Mouse (Mus musculus) ES-Bruce4 (cell line): Measurements from ENCODE around the gene Dctn2. TPM values are rescaled to one million over a fixed set of nuclear protein-coding genes. Genes with fewer than 3 reads are reported as not detected.
"Not testable (repeated sequence)": the region's sequence is repeated elsewhere in the genome, so short reads cannot be mapped to it uniquely, and the experiment has no call there.

Source experiments
- H3K27ac ChIP-seq: 2 replicates; pipeline ENCODE4 v1.5.1; 2012; ENCODE audit warnings: low read length, inconsistent platforms; ENCODE audit not compliant: insufficient read depth
- H3K27me3 ChIP-seq: 2 replicates; pipeline ENCODE4 v1.6.1; 2012; ENCODE audit warnings: mild to moderate bottlenecking, low read length, inconsistent platforms; ENCODE audit not compliant: control insufficient read depth, poor library complexity, insufficient read depth, severe bottlenecking
- H3K36me3 ChIP-seq: 2 replicates; pipeline ENCODE4 v1.6.1; 2012; ENCODE audit warnings: inconsistent platforms, mild to moderate bottlenecking, low read length, moderate library complexity; ENCODE audit not compliant: control insufficient read depth, poor library complexity, insufficient read depth, severe bottlenecking
- H3K4me1 ChIP-seq: one replicate; pipeline ENCODE4 v1.8.1; 2011; ENCODE audit warnings: low read length; ENCODE audit not compliant: control insufficient read depth, insufficient read depth
- H3K4me3 ChIP-seq: 2 replicates; pipeline ENCODE4 v1.5.1; 2011; ENCODE audit warnings: low read depth, mild to moderate bottlenecking, low read length
- H3K9ac ChIP-seq: 2 replicates; pipeline ENCODE4 v1.6.1; 2012; ENCODE audit warnings: low read depth, mild to moderate bottlenecking, inconsistent platforms; ENCODE audit not compliant: poor library complexity, severe bottlenecking
- H3K9me3 ChIP-seq: replicated peaks from 2 replicates; pipeline ENCODE4 v1.6.1; 2012; ENCODE audit warnings: mild to moderate bottlenecking, low read length, inconsistent platforms; ENCODE audit not compliant: control insufficient read depth, poor library complexity, insufficient read depth, severe bottlenecking
- CTCF ChIP-seq: IDR thresholded peaks from one replicate; pipeline ENCODE4 v1.8.1; 2011; ENCODE audit warnings: low read depth, low read length
- EP300 ChIP-seq: IDR thresholded peaks from 2 replicates; pipeline ENCODE4 v1.6.1; 2011; ENCODE audit warnings: low read depth, low read length; ENCODE audit not compliant: insufficient read depth
- POLR2A ChIP-seq: IDR thresholded peaks from one replicate; pipeline ENCODE4 v1.8.1; 2011; ENCODE audit warnings: low read length; ENCODE audit not compliant: insufficient read depth
- polyA plus RNA-seq: library from polyadenylated mRNA; stranded (reverse); fragments of >200 nt; gene quantifications from 2 replicates; pipeline ENCODE4 v1.2.4, GENCODE M21; 2011; ENCODE audit warnings: low read depth; ENCODE audit not compliant: missing spikeins, insufficient read depth, insufficient read length

The Dctn2 gene
- polyA plus RNA-seq, 1 experiment = 124 TPM

DNA sequence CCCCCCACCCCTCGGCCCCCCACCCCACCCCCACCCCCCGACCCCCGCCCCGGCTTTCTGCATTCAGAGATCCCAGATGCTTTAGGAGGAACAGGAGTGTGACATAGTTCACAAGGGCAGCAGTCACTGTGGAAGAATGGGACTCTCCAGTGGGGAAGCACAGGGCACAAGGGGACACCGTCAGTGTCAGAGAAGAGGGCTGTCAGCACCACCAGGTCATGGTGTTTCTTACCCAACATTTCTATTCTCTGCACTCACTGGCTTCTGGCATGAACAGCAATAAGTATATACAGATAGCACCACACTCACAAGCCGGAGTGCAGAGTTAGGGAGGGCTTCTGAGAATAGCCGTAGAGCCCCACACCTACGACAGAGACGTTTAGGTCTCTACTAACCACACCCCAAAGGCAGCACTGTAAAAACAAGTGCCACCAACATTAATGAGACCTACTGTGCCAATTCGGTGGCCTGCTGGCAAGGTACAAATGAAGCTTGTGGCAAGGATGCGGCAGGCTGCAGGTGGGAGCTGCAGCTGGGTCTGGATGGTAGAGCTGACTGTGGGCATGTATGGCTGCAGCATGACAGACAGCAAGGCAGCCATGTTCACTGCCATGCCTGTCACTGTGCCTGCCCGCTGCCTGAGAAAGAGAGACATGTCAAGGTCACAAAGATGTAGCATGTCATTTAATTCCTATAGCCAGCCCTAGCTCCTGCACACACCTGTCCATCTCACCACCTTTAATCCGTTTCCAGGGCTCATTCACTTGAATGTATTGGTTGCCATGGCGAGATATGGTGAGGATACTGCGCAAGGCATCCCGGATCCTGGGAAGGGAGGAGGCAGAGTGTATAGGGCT is 31.1 kb downstream of the Dctn2 start:
- Histone ChIP-seq H3K9me3 (peaks cover 12% of the 10 kb centered on the region), H3K36me3 (peaks cover 67% of the 10 kb centered on the region), H3K4me3 (no peak overlapping the region), H3K27me3 (no peaks in the 10 kb centered on the region), H3K4me1 (no peaks in the 10 kb centered on the region), H3K9ac (no peak overlapping the region), H3K27ac (no peak overlapping the region)
- no peak for TF ChIP-seq POLR2A
- TF ChIP-seq CTCF = no peak
- no peak for TF ChIP-seq EP300

DNA sequence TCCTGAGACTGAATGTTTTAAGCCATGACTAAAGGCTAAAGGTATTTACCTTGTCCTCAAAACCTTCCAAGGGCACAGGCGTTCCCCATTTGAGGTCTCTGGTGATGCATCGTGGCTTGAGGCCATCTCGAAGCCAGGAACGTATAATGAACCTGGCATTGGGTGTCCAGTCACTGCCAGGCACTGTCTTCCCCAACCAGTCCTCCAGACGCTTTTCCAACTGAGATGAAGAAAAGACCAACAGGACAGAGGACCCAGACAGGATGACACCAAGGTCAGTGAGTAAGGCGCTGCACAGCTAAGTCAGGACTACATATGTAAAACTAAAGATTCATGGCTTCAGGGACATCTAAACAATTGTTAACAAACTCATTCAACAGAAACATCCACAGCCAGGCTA is 34.2 kb downstream of the Dctn2 start:
- H3K9ac ChIP-seq = no peak overlapping the region
- peaks cover 72% of the 10 kb centered on the region for H3K36me3 ChIP-seq
- TF ChIP-seq POLR2A (no peak), CTCF (no peak), EP300 (no peak)
- H3K27ac ChIP-seq = no peak overlapping the region
- no peaks in the 10 kb centered on the region for H3K4me1 ChIP-seq
- H3K4me3 ChIP-seq = no peak overlapping the region
- peaks cover 10% of the 10 kb centered on the region for H3K9me3 ChIP-seq
- H3K27me3 ChIP-seq = no peaks in the 10 kb centered on the region

DNA sequence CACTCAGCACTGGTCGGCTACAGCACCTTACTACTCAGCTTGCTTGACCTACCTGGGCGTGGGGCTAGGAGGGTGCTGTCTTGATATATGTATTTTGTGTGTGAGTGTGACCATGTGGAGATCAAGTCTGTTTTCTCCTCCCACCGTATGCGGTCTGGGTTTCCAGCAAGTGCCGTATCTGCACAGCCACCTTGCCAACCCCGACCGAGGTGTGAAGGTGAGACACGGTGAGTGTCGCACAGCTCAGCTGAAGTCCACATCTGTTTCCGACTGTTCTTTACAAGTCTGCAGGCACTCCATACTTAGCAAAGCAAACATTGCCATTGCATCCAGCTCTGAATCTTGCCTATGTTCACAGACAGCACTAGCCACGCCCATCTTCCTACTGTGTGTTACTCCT is 37.0 kb downstream of the Dctn2 start:
- Histone ChIP-seq H3K27me3 (no peaks in the 10 kb centered on the region), H3K27ac (no peak overlapping the region), H3K9me3 (no peaks in the 10 kb centered on the region), H3K4me3 (no peak overlapping the region), H3K4me1 (no peaks in the 10 kb centered on the region), H3K36me3 (peaks cover 71% of the 10 kb centered on the region), H3K9ac (no peak overlapping the region)
- TF ChIP-seq CTCF (no peak), EP300 (no peak)

DNA sequence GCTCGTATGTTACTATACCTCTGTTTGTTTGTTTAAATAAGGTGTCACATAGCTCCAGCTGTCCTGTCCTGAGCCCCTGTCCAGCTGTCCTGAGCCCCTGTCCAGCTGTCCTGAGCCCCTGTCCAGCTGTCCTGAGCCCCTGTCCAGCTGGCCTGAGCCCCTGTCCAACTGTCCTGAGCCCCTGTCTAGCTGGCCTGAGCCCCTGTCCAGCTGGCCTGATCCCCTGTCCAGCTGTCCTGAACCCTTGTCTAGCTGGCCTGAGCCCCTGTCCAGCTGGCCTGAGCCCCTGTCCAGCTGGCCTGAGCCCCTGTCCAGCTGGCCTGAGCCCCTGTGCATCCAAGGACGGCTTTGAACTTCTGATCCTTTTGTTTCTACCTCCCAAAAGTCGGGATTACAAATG is 43.0 kb downstream of the Dctn2 start:
- not testable (repeated sequence) for H3K4me3 ChIP-seq, H3K4me1 ChIP-seq, H3K27ac ChIP-seq, H3K9ac ChIP-seq, H3K9me3 ChIP-seq, H3K27me3 ChIP-seq
- H3K36me3 ChIP-seq = peaks cover 44% of the 10 kb centered on the region

DNA sequence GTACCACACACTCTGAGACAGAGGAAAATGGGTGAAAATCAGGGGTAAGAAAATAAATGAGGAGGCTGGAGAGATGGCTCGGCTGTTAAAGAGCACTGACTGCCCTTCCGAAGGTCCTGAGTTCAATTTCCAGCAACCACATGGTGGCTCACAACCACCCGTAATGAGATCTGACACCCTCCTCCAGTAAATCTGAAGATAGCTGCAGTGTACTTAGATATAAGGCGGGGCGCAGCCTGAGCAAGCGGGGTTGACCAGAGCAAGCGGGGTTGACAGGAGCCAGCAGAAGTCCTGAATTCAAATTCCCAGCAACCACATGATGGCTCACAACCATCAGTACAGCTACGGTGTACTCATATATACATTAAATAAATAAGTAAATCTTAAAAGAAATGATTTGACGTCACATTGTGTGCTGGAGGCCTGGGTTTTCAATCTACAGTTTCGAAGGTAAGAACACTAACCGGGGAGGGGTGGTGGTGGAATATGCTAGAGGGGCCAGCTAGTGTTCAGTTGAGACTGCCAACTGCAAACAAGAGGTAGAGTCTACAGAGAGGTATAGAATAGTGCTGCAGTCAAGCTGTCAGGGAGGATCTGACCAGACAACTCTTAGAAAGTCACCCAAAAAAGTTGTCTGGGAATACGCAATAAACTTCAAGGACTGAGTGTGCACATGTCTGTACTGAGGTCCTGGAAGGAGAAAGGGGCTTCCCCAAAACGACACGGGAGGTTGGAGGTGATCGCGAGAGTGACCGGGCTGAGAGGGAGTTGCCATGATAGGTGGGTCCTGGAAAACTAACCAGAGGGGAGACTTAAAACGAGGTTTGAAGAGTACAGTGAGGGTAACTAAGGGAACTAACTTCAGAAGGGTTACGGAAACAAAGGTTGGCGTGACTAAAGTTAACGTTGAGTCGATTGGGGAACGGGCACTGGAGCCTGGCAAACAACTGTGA is 44.6 kb downstream of the Dctn2 start:
- H3K9ac ChIP-seq = peak overlapping the region; percentile 98
- no peaks in the 10 kb centered on the region for H3K9me3 ChIP-seq
- peak overlapping the region; percentile 95 for H3K4me3 ChIP-seq
- H3K36me3 ChIP-seq = peaks cover 36% of the 10 kb centered on the region
- no peaks in the 10 kb centered on the region for H3K4me1 ChIP-seq
- no peaks in the 10 kb centered on the region for H3K27me3 ChIP-seq
- H3K27ac ChIP-seq = peak overlapping the region; percentile 59
- TF ChIP-seq CTCF (no peak), EP300 (no peak), POLR2A (no peak)
